Mouse (Mus musculus) embryo, embryonic 10 days (tissue): ENCODE measurements around the gene Dusp16.

ENCODE experiments used
- DNase-seq: peaks from one replicate; pipeline ENCODE4 v3.0.0-alpha.2; 2015; ENCODE audit warnings: low spot score

Dusp16 gene

DNA sequence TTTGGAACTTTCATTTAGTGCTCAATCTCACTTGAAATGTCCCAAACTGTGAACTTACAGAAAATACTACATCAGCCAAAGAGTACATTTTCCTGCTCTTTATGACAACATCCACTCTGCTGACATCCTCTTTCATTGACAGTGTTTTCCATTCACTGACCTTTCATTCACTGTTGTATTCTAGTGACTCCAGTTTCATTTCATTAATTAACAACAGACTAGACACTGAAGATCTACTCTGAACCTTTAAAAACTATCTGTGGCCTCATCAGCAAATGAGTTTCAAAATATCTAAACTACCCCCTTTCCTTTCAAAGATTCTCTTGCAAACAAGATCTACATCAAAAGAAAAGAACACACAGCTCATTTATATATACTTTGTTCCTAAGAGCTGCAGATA is 48.9 kb downstream of the Dusp16 start:
- DNase-seq: no peak

DNA sequence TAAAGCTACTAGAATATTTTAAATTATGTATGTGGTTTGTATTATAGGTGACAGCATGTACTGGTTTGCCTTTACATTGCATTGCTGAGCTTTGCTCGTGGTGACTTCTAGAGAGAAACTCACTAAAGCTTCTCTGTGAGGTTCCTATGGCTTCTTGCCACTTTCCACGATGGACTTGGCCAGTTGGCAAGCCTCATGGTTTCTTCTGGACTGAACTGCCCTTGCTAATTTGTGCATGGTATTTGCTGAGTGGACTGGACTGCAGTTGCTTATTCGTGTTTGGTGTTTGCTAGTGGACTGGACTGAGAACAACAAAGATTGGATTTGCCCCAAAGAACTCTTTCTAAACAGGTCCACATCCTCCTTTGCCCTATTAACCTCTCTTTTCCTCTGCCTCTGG is 55.6 kb downstream of the Dusp16 start:
- DNase-seq: no peak

DNA sequence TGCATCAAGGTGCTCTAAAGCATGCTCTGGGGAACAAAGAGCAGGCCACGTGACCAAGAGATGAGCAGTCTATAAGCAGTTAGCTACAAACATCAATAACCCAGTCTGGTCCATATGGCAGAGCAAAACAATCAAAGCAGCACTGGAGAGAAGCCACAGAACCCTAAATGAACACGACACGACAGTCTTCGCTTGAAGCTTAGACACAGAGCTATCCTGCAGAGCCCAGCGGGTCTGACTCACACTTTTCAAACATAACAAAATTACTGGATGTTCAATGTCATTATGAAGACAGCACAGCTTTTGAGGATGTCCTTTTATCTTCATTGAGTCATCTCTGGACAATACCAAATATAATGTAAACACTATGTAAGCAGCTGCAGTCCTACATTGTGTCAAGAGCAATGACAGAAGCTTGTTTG is 58.6 kb downstream of the Dusp16 start:
- no peak for DNase-seq

DNA sequence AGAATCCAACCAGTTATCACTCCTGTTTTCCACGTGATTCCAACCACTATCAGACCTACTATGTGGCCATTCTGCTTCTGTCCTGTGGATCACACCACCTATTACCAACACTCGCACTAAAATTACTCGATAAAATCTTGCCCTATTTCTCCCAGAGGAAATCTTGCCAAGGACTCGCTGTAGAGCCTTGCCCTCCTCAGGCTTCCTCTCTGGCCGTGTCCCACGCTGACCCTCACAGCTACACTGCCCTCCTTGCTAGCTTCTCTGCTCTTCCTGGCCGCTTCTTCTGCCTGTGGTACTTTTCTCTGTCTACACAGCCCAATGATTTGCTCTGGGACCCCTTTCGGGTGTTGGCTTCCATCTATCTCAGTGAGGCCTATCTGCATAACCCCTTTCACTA is 59.6 kb downstream of the Dusp16 start:
- DNase-seq: no peak

DNA sequence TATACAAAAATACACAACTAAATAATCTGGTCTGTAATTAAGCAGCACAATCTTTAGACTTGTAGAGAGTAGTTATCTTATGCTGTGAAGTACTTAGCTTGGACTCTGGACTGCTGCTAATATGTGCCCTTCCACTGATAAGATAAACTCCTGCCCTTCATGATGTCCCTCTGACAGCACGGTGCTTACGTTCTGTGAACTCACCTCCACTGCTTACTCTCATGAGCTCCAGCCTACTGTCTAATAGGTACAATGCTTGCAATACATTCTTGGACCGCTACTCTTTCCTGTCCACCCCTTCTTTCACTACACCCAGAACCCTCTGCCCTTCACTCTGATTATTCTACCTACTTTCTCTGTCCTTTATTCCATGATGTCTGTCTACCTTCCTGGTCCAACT is 61.4 kb downstream of the Dusp16 start:
- DNase-seq: no peak

DNA sequence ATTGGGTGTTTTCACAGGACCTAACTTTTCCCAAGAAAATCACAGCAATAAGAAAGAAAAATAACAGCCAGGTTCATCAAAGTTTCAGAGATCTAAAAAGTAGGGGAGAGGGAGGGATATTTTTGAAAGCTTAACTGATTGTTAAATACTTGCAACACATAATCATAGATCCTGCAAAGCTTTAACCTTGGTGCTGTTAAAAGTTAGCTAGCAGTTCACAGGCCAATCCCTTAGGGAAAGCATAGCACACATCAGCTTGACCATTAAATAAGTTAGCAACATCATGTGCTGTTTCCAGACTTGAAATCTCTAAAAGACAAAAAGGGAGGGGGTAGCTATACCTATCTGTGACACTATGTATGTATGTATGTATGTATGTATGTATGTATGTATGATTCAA is 67.0 kb downstream of the Dusp16 start:
- no peak for DNase-seq

DNA sequence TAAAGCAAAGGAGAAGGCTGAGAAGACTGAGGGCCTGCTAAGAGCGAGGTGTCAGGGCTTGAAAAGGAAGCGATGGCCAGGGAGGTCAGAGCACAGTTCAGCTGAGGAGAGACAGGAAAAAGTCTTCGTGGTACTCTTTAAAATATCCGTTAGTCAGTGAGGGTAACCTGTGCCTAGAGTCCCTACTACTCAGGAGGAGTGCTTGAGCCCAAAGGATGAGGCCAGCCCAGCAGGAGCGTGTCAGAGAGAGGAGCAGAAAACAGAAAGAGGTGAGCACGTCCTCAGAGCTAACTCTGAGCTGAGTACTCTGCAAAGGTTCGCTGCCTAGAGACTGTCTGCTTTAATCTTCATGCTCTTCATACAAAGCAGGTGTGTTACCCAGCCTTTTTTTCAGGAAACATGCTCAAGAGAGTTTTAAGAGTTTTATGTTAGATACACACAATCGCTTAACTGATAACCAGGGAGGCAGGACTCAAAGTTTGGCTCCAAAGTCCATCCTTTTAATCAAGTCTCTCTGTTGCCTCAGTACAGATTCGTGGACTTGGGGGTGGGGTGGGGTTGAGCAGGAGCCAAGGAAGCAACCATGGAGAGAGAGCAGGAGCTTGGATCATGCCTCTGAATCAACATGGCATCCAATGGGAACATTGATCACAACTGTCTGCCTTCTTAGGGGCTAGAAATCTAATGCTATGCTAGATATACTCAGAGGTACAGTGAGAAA is 68.4 kb downstream of the Dusp16 start:
- DNase-seq: no peak

DNA sequence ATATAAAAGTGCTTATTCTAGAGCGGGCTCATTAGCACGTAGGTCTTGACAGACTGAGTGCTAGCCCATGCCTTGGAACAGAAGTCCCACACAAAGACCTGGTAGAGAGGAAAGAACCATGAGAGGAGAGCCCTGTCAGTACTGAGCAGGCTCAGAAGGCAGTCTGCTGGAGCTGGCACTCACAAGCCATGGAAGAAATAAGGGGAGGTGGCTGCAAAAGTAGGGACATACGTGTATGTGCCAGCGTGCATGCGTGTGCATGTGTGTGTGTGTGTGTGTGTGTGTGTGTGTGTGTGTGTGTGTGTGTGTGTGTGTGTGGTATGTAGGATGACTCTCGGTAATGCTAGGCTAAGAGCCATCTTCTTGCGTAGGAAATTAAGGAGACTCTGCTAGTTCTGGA is 69.1 kb downstream of the Dusp16 start:
- DNase-seq: no peak

DNA sequence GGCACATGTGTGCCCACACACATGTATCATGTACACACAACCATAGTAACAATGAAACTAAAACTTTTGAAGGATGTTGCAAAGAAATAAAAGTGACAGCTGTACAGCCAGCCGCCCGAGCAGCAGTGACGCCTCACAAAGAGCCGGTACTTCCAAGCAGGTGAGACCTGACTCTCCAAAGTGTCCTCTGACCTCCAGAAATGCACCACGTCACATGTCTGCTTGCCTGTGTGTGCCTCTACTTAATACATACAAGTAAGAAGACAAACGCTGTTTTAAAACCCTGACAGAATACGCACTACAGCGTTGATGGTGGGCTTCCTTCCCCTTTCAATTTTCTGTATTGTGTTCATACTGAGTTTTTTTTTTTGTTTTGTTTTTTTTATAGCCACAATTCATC is 69.5 kb downstream of the Dusp16 start:
- no peak for DNase-seq

DNA sequence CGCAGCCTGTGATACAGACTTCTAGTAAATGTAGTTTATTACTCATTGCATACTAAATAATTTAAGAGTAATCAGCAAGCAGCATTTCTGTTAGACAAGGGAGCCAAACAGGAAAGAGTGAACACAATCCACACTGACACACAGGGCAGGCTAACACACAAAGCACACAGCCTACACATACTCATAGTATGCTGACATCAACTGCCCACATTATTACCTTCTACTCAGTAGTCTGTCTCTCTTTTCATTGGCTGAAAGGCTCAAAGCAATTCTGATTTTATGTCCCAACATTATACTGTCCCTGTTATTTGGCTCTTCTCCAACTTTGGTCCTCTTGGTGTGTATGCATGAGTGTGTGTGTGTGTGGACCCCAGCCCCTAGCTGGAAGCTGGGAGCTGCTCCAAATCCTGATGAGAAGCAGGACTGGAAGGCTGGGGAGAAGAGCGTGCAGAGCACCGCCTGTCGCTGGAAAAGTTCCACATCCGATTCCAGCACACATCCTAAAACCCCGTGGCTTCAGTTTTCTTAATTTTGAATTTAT is 70.6 kb downstream of the Dusp16 start:
- no peak for DNase-seq

DNA sequence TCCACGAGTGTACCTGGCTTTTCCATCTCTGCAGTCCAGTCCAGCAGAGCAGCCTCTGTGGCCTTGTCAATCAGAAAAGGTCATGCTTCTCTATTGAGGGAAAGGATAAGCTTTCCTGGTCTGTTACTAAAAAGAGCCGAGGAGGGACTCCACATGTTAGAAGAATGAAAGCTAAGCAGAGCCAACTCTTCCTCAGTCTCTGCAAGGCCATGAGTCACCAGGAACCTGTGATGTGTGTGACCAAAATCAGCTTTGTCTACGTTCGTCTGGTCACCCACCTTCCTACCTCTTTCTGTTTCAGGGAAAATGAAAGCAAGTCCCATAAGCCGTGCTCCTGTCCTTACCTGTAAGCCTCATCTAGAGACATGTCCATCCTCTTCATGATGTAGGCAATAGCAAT is 72.3 kb downstream of the Dusp16 start:
- DNase-seq: no peak

DNA sequence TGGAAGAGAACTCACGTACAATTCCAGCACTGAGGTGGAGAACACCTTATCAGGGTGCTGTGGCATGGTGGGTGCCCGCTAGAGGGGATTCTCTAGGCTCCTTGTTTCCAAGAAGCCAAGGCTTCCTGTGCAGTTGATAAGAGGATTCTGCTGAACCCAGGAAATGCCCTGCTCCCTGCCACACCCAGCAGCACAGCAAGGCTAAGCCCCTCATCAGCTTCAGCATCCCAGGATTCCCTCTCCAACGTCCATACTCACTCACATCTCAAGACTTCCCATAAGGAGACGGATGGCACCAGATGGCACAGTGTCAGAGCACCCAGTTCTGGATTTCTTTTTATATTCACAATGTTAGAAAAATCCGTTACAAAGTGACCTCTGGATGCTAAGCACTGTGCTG is 73.3 kb downstream of the Dusp16 start:
- DNase-seq: no peak

DNA sequence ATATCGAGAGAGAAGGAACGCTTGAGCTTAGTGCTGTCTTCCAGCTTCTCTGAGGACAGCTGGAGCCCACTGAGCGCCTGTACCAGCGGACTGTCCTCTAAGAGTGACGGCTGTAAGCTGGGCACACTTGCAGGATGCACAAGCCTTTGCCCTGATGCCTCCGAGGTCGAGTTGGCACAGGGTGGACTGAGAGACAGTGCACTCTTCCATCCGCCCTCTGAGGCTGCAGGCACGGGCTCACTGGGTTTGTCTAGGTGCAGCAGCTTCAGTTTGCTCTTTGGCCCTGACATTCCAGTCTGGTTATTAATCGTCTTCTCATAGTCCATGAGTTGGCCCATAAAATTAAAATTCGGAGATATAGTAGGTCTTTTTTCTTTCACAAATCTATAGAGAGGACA is 73.8 kb downstream of the Dusp16 start:
- no peak for DNase-seq

DNA sequence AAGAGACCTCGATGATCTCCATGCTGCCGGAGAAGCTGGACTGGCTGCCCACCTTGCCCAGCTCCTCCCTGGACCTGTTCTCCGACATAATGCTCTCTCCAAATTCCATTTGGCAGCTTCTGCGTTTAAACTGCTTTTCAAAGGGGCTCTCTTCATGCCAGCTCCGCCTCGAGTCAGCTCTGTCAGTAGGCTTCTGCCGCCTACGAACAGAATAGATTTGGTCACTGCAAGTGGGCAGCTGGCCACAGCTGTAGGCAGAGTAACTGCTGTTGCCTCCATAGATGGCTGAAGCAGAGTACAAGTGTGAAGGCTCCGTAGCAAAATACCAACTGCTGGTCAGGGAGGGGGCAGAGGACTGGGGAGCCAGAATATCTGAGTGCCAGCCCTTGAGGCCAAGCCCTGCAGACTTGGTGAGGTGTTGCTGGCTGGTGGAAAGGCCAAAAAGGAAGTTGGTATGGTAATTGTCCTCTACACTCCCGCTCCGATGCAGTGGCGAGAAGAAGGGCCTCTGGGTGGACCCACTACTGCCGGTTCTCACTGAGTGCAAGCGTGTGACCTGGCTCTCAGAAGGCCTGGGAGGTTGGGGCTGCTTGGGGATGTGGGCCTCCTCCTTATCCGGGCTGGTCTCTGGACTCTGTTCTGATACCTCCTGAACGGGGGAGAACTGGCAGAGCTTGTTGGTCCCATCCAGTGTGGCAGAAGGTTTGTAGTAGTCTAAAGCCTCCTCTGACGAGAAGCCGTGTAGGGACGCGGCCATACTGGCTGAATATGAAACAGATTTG is 74.3 kb downstream of the Dusp16 start:
- DNase-seq: no peak

DNA sequence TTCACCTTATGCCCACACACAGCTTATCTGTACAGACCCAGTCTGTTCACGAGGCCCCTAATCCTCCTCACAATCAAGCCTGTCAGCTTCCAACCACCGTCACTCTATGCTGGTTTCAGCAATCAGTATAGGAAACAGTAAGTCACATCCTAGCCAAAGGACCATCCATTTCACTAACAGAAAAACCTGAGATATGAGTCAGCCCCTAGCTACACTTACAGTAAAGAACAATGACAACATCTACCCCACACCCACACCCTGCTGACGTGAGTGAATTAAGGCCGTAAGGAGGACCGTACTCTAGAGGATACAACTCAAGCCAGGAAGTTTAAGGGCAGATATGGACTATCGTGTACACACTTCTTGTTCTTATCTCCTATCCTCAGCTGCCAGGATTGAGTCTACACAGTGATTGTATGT is 76.2 kb downstream of the Dusp16 start:
- no peak for DNase-seq

DNA sequence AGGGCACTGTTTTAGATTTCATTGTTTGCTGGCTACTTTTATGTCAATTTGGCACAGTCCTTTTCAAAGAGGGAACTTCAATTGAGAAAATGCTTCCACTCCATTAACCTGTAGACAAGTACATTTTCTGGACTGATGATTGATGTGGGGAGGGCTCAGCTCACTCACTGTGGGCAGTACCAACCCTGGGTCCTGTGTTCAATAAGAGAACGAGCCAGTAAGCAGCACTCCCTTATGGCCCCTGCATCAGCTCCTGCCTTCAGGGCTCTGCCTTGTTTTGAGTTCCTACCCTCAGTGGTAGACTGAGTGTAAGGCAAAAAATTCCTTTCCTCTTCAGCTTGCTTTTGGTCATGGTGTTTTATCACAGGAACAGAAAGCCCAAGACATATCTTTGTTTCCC is 78.5 kb downstream of the Dusp16 start:
- no peak for DNase-seq

DNA sequence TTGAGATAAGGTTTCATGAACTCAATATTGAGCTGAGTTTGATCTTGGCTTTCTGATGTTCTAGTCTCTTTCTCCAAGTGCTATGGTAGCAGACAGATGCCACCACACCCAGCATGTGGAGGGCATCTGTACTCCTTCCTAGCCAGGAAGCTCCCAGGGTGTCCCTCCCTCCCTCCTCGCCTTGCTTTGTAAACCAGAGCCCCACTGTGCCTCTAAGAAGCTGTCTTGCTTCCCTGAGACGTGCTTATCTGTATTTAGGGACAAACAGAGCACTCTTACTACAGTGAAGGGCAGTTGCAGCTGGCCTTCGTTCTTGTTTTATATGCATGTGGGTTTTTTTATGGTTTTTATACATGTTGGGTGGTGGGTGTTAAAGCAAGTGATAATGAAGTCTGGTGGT is 79.1 kb downstream of the Dusp16 start:
- DNase-seq: no peak

DNA sequence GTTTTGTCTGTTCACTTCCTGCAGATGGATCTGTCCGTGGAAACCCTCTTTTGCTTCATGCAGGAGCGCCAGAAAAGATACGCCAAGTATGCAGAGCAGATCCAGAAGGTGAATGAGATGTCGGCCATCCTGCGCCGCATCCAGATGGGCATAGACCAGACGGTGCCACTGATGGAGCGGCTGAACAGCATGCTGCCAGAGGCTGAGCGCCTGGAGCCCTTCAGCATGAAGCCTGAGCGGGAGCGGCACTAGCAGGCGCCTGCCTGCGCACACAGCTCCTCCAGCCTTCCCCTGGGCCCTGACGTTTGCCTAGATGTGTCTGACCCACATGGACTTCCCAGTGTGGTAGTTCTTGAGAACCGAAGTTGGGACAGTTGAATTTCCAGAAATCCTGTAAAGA is 82.4 kb downstream of the Dusp16 start:
- no peak for DNase-seq

DNA sequence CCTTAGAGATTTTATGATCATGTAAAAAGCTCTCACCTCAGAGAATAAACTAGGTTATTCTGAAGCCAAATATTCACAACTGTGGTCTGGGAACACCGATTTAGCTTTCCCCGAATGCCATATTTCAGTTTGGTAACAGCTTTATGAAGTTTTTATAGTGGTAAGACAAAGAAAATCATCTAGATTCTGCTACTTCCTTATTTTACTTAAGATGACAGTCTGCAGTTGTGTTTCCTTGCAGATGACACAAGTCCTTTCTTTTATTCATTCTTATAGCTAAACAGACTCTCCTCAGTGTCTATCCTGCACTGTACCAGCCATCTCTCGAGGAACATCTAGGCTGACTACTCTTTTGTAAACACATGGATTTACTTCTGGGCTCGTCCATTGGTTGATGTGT is 86.0 kb downstream of the Dusp16 start:
- DNase-seq: no peak

DNA sequence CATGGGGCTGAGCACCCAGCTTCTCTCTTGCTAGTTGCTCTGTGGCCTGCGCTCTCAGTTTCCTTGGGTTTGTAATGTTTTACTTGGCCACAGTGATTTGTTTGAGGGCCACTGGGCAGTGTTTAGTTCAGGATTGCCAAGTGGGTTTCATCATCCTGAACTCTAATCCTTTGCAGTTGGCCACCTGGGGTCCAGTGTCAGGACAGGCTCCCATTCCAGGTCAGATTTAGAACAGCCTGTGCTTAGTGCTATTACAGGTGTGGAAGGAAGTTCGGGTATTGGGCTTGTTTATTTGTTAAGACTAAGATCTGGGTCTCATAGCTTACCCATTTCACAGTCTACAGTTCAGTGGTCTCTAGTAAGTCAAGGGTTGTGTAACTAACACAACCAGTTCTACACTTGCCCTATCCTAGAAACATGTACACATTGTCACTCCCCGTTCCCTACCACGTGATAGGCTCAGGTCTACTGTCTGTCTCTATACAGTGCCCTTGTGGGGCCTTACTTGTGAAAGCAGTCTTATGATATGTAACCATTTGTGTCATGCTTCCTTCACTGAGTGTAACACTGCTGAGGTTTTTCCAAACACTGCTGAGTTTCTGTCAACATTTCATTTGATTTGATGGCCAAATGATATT is 89.3 kb downstream of the Dusp16 start:
- DNase-seq: no peak

DNA sequence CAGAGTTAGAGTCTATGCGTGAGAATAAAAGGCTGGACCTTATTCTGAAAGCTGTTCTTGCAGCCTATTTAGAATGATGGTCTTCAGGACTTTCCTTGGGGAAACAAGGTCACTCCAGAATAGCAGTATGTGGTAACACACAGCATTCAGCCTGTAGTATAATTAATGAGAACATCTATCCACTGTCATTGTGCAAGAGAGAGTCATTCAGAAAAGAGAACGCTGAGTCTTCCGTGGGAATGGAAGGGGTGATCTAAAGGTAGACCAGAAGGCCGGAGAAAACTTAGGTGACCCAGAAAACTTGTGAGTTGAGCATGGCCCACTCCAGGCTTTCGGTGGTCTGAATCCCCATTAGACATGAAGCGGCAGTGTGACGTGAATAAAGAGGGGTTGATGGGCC is 90.2 kb downstream of the Dusp16 start:
- no peak for DNase-seq

DNA sequence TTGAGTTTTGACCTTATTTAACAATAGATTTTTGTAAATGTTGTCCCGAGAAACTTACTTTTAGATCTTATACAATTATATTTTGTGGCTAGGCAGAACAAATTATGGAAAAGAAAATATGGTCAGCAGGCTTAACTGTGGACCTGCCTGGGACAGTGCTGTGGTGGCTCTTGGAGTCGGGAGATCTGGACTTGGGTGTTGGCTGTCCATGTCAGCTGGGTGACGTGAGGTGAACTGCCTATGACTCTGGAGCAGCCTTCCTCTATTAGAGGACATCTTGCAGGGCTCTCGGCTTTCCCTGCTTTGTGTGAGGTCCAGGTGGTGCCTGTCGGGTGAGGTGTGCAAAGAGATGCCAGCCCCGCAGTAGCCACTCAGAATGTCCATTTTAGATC is 91.2 kb downstream of the Dusp16 start:
- DNase-seq: no peak
